Mouse (Mus musculus) hindbrain, embryonic 13.5 days (tissue): ENCODE data around the gene Rapsn. TPM values are rescaled to one million over a fixed set of nuclear protein-coding genes. Genes with fewer than 3 reads are reported as not detected.
"Not testable (repeated sequence)": the region's sequence is repeated elsewhere in the genome, so short reads cannot be mapped to it uniquely, and the experiment has no call there.

Experiments used
- ATAC-seq: fragments of 200-750 bp; cut with Nextera tagmentation; 2 replicates; pipeline ENCODE4 v1.8.0; 2017; ENCODE audit warnings: moderate TSS enrichment; ENCODE audit not compliant: low FRiP score
- H3K27ac ChIP-seq: fragments of 300-500 bp; sonication (generic); 2 replicates; pipeline ENCODE4 v1.5.1; 2015; ENCODE audit warnings: inconsistent platforms, mild to moderate bottlenecking, moderate library complexity
- H3K27me3 ChIP-seq: fragments of 300-500 bp; sonication (generic); 2 replicates; pipeline ENCODE4 v1.6.1; 2015; ENCODE audit warnings: mild to moderate bottlenecking, inconsistent platforms
- H3K36me3 ChIP-seq: fragments of 300-500 bp; sonication (generic); 2 replicates; pipeline ENCODE4 v1.6.1; 2015; ENCODE audit warnings: mild to moderate bottlenecking, inconsistent platforms
- H3K4me1 ChIP-seq: fragments of 300-500 bp; sonication (generic); replicated peaks from 2 replicates; pipeline ENCODE4 v1.6.1; 2015; ENCODE audit warnings: inconsistent platforms
- H3K4me2 ChIP-seq: fragments of 300-500 bp; sonication (generic); 2 replicates; pipeline ENCODE4 v1.6.1; 2015; ENCODE audit warnings: inconsistent platforms, mild to moderate bottlenecking, moderate library complexity
- H3K4me3 ChIP-seq: fragments of 300-500 bp; sonication (generic); 2 replicates; pipeline ENCODE4 v1.5.1; 2015; ENCODE audit warnings: mild to moderate bottlenecking, inconsistent platforms
- H3K9ac ChIP-seq: fragments of 300-500 bp; sonication (generic); 2 replicates; pipeline ENCODE4 v1.6.1; 2015; ENCODE audit warnings: mild to moderate bottlenecking, inconsistent platforms
- H3K9me3 ChIP-seq: fragments of 300-500 bp; sonication (generic); 2 replicates; pipeline ENCODE4 v1.6.1; 2016; ENCODE audit warnings: inconsistent platforms
- WGBS: fragments of 180-500 bp; shearing (Covaris S2); methylation state at CpG from one replicate; pipeline ENCODE4 v1.1.7; 2015; 5-methylcytosine and 5-hydroxymethylcytosine counted together
- polyA plus RNA-seq: library from polyadenylated mRNA; unstranded; fragments of >200 nt; fragmentation: Nextera tagmentation; extraction: Ambion mirVana; gene quantifications from 2 replicates; pipeline ENCODE4 v1.2.1, GENCODE M21; 2015

Gene Rapsn
- polyA plus RNA-seq = 0.99 and 1.6 TPM in 2 replicates

GRCm38 (mm10) chr2:91035385-91035784 lies at the start of gene Rapsn:
TSS of gene Rapsn (plus strand) at chr2:91035620.
- H3K27ac ChIP-seq = no peak within 1 kb of the TSS
- no peak within 1 kb of the TSS; the same call in 1 of the 2 replicates for H3K9ac ChIP-seq
- no peak within 1 kb of the TSS for H3K4me2 ChIP-seq
- H3K9me3 ChIP-seq = no peaks in the 10 kb centered on the region; the same call in 1 of the 2 replicates
- no peak within 1 kb of the TSS for H3K4me3 ChIP-seq
- H3K27me3 ChIP-seq = no peaks in the 10 kb centered on the region
- H3K36me3 ChIP-seq = no peaks in the 10 kb centered on the region
- H3K4me1 ChIP-seq = no peaks in the 10 kb centered on the region
- 71% methylated on average over 9 of the region's 9 CpGs for WGBS
- ATAC-seq = no peak

- WGBS = 91% methylated on average over 3 of the region's 3 CpGs
- no peaks in the 10 kb centered on the region for H3K4me1 ChIP-seq
- no peaks in the 10 kb centered on the region for H3K9me3 ChIP-seq
- no peak overlapping the region for H3K4me3 ChIP-seq
- no peak overlapping the region for H3K9ac ChIP-seq
- no peaks in the 10 kb centered on the region for H3K36me3 ChIP-seq
- no peak for ATAC-seq
- H3K27ac ChIP-seq = no peak overlapping the region
- no peaks in the 10 kb centered on the region for H3K27me3 ChIP-seq
- no peak overlapping the region for H3K4me2 ChIP-seq
Observed at GRCm38 (mm10) chr2:90986055-90986454, 49.4 kb upstream of the Rapsn start.

- H3K27ac ChIP-seq = no peak overlapping the region
- ATAC-seq = no peak
- no peak overlapping the region for H3K4me3 ChIP-seq
- 99% methylated on average over 8 of the region's 8 CpGs for WGBS
- no peak overlapping the region for H3K9ac ChIP-seq
- no peak overlapping the region for H3K4me2 ChIP-seq
- no peaks in the 10 kb centered on the region for H3K27me3 ChIP-seq
- H3K36me3 ChIP-seq = peaks cover 85% of the 10 kb centered on the region
- no peaks in the 10 kb centered on the region for H3K9me3 ChIP-seq
- H3K4me1 ChIP-seq = no peaks in the 10 kb centered on the region
Observed at GRCm38 (mm10) chr2:91008536-91008935, 26.9 kb upstream of the Rapsn start.

- H3K27ac ChIP-seq = no peak overlapping the region
- 91% methylated on average over 2 of the region's 2 CpGs for WGBS
- ATAC-seq = no peak
Observed at GRCm38 (mm10) chr2:91013881-91014280, 21.5 kb upstream of the Rapsn start.

GRCm38 (mm10) chr2:91015386-91015785 lies 20.0 kb upstream of the Rapsn start:
- Histone ChIP-seq H3K4me1 (no peaks in the 10 kb centered on the region), H3K36me3 (peaks cover 72% of the 10 kb centered on the region), H3K4me3 (no peak overlapping the region), H3K27me3 (no peaks in the 10 kb centered on the region), H3K9me3 (no peaks in the 10 kb centered on the region), H3K9ac (no peak overlapping the region), H3K4me2 (no peak overlapping the region), H3K27ac (no peak overlapping the region)
- WGBS = 89% methylated on average over 4 of the region's 4 CpGs
- ATAC-seq = no peak

More at GRCm38 (mm10) chr2:91013881-91014280, 21.5 kb upstream of the Rapsn start:
- peaks cover 77% of the 10 kb centered on the region for H3K36me3 ChIP-seq
- no peaks in the 10 kb centered on the region for H3K4me1 ChIP-seq
- H3K4me2 ChIP-seq = no peak overlapping the region
- H3K9ac ChIP-seq = no peak overlapping the region
- H3K9me3 ChIP-seq = no peaks in the 10 kb centered on the region
- no peaks in the 10 kb centered on the region for H3K27me3 ChIP-seq
- H3K4me3 ChIP-seq = no peak overlapping the region

GRCm38 (mm10) chr2:91018061-91018788 lies 17.2 kb upstream of the Rapsn start:
- Histone ChIP-seq H3K4me2 (no peak overlapping the region), H3K27ac (no peak overlapping the region), H3K27me3 (no peaks in the 10 kb centered on the region), H3K4me1 (no peaks in the 10 kb centered on the region), H3K36me3 (peaks cover 55% of the 10 kb centered on the region), H3K9ac (no peak overlapping the region), H3K4me3 (no peak overlapping the region), H3K9me3 (no peaks in the 10 kb centered on the region)
- 86% methylated on average over 8 of the region's 8 CpGs for WGBS
- ATAC-seq = no peak

GRCm38 (mm10) chr2:91019911-91020310 lies 15.5 kb upstream of the Rapsn start:
- ATAC-seq = no peak
- Histone ChIP-seq H3K9ac (no peak overlapping the region), H3K27ac (no peak overlapping the region), H3K36me3 (peaks cover 38% of the 10 kb centered on the region), H3K27me3 (no peaks in the 10 kb centered on the region), H3K4me3 (no peak overlapping the region), H3K4me1 (no peaks in the 10 kb centered on the region), H3K4me2 (no peak overlapping the region), H3K9me3 (no peaks in the 10 kb centered on the region)
- 98% methylated on average over 3 of the region's 3 CpGs for WGBS

- H3K4me2 ChIP-seq, H3K4me1 ChIP-seq, H3K27ac ChIP-seq, ATAC-seq, H3K9ac ChIP-seq, H3K9me3 ChIP-seq, H3K27me3 ChIP-seq, H3K4me3 ChIP-seq: not testable (repeated sequence)
- 94% methylated on average over 7 of the region's 7 CpGs for WGBS
- peaks cover 23% of the 10 kb centered on the region for H3K36me3 ChIP-seq
Observed at GRCm38 (mm10) chr2:91022266-91022665, 13.2 kb upstream of the Rapsn start.

GRCm38 (mm10) chr2:91023131-91023530 lies 12.3 kb upstream of the Rapsn start:
- Histone ChIP-seq H3K4me2 (no peak overlapping the region), H3K9ac (no peak overlapping the region), H3K36me3 (peaks cover 17% of the 10 kb centered on the region), H3K4me3 (no peak overlapping the region), H3K27ac (no peak overlapping the region), H3K27me3 (no peaks in the 10 kb centered on the region), H3K4me1 (no peaks in the 10 kb centered on the region), H3K9me3 (no peaks in the 10 kb centered on the region)
- no peak for ATAC-seq
- 60% methylated on average over 2 of the region's 2 CpGs for WGBS

- no peak for ATAC-seq
- Histone ChIP-seq H3K4me3 (no peak overlapping the region), H3K27ac (no peak overlapping the region), H3K4me1 (no peaks in the 10 kb centered on the region), H3K36me3 (peaks cover 15% of the 10 kb centered on the region), H3K9ac (no peak overlapping the region), H3K27me3 (no peaks in the 10 kb centered on the region), H3K9me3 (no peaks in the 10 kb centered on the region), H3K4me2 (no peak overlapping the region)
- WGBS = 93% methylated on average over 1 of the region's 1 CpGs
Observed at GRCm38 (mm10) chr2:91023956-91024355, 11.5 kb upstream of the Rapsn start.

- ATAC-seq = no peak
- no peaks in the 10 kb centered on the region for H3K27me3 ChIP-seq
- no peaks in the 10 kb centered on the region for H3K9me3 ChIP-seq
- no peak overlapping the region for H3K9ac ChIP-seq
- no peak overlapping the region for H3K4me2 ChIP-seq
- H3K36me3 ChIP-seq = peaks cover 9% of the 10 kb centered on the region
- no peak overlapping the region for H3K27ac ChIP-seq
- 92% methylated on average over 1 of the region's 1 CpGs for WGBS
- H3K4me1 ChIP-seq = no peaks in the 10 kb centered on the region
- H3K4me3 ChIP-seq = no peak overlapping the region
Observed at GRCm38 (mm10) chr2:91025081-91025516, 10.3 kb upstream of the Rapsn start.

- Histone ChIP-seq H3K36me3 (no peaks in the 10 kb centered on the region), H3K9me3 (no peaks in the 10 kb centered on the region), H3K4me1 (no peaks in the 10 kb centered on the region), H3K27ac (no peak overlapping the region), H3K9ac (no peak overlapping the region), H3K4me3 (no peak overlapping the region), H3K27me3 (no peaks in the 10 kb centered on the region), H3K4me2 (no peak overlapping the region)
- ATAC-seq = no peak
- WGBS = 86% methylated on average over 1 of the region's 1 CpGs
Observed at GRCm38 (mm10) chr2:91026491-91026890, 8.9 kb upstream of the Rapsn start.
